Mouse (Mus musculus): ENCODE results near the gene Tcirg1.

- TF ChIP-seq CTCF (IDR thresholded peaks at IDR 0.05; ENCODE audit: control insufficient read depth, insufficient read depth, low read length) (no peak), POLR2A (IDR thresholded peaks at IDR 0.05; ENCODE audit: borderline replicate concordance, control insufficient read depth, low read depth, low read length) (no peak)
These were observed 8.0 kb downstream of the Tcirg1 start for GRCm38 (mm10) chr19:3898952-3899351.

Data from bone marrow, adult 2 months (tissue).